Mouse (Mus musculus): ENCODE measurements around the gene Kpna2.

GRCm38 (mm10) chr11:106965881-106966280 is 33.5 kb downstream of the Kpna2 start:
- TF ChIP-seq CTCF (IDR thresholded peaks at IDR 0.05; ENCODE audit: insufficient read depth, low read depth, low read length) (no peak), POLR2A (IDR thresholded peaks at IDR 0.05; ENCODE audit: insufficient read depth, low read depth, low read length) (no peak)

Data from olfactory bulb, adult 2 months (tissue).